Mouse (Mus musculus) lung, embryonic 14.5 days (tissue): ENCODE measurements at regions not wholly inside any gene's neighbourhood (a gene's known extent, or its start where the extent isn't known, plus 50 kb on each side); places are given as distances from the start of the nearest gene placed in this dataset.

Experiments
- ATAC-seq: fragments of 200-750 bp; cut with Nextera tagmentation; 2 replicates; pipeline ENCODE4 v1.8.0; 2017; ENCODE audit warnings: mild to moderate bottlenecking, moderate TSS enrichment, moderate library complexity; ENCODE audit not compliant: insufficient read depth
- DNase-seq: peaks from one replicate; pipeline ENCODE4 v3.0.0-alpha.2; 2015
- H3K27ac ChIP-seq: fragments of 300-500 bp; sonication (generic); 2 replicates; pipeline ENCODE4 v1.5.1; 2014; ENCODE audit warnings: low read depth, mild to moderate bottlenecking, moderate library complexity
- H3K27me3 ChIP-seq: fragments of 300-500 bp; sonication (generic); 2 replicates; pipeline ENCODE4 v1.6.1; 2014; ENCODE audit warnings: low read length, control low read depth; ENCODE audit not compliant: insufficient read depth
- H3K36me3 ChIP-seq: fragments of 300-500 bp; sonication (generic); 2 replicates; pipeline ENCODE4 v1.6.1; 2014; ENCODE audit warnings: control low read depth; ENCODE audit not compliant: insufficient read depth
- H3K4me1 ChIP-seq: fragments of 300-500 bp; sonication (generic); 2 replicates; pipeline ENCODE4 v1.6.1; 2014; ENCODE audit warnings: antibody characterized with exemption, control low read depth; ENCODE audit not compliant: insufficient read depth
- H3K4me2 ChIP-seq: fragments of 300-500 bp; sonication (generic); 2 replicates; pipeline ENCODE4 v1.6.1; 2014; ENCODE audit warnings: mild to moderate bottlenecking
- H3K4me3 ChIP-seq: fragments of 300-500 bp; sonication (generic); 2 replicates; pipeline ENCODE4 v1.5.1; 2014; ENCODE audit warnings: low read depth, low read length
- H3K9ac ChIP-seq: fragments of 300-500 bp; sonication (generic); 2 replicates; pipeline ENCODE4 v1.6.1; 2014
- H3K9me3 ChIP-seq: fragments of 300-500 bp; sonication (generic); 2 replicates; pipeline ENCODE4 v1.6.1; 2016; ENCODE audit warnings: low read depth, low read length, control low read depth
- CTCF ChIP-seq: IDR thresholded peaks from 2 replicates; pipeline ENCODE4 v1.5.1; 2016; ENCODE audit warnings: antibody characterized with exemption, low read depth
- WGBS: fragments of 180-500 bp; shearing (Covaris S2); extraction: QIAGEN DNeasy Blood & Tissue Kit; methylation state at CpG from one replicate; pipeline ENCODE4 v1.1.7; 2014; 5-methylcytosine and 5-hydroxymethylcytosine counted together

DNA sequence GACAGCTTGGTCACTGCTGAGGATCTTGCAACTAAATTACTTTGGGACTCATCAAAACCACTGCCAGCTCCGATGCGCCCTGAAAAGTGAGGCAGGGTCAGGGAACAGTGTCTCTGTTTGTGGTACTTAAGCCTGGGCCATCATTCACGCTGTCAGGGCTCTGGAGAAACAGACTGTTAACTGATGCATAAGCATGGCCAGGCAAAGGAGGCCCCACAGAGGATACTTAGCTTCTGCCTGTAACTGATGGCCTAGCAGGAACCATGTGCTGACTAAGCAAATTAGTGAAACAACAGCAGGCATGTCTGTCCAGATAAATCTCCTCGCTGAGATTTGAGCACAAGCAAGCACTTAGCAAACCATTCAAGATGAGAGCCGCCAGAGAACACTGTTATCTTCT, 440.1 kb downstream of the Fut8 start:
- 18% methylated on average over 5 of the region's 5 CpGs for WGBS
- H3K9me3 ChIP-seq, result no peaks in the 10 kb centered on the region
- TF ChIP-seq CTCF, result no peak
- H3K27ac ChIP-seq, result no peak overlapping the region
- H3K27me3 ChIP-seq, result no peaks in the 10 kb centered on the region
- DNase-seq (peak; percentile 32), ATAC-seq (peak; percentile 70)
- no peaks in the 10 kb centered on the region for H3K4me1 ChIP-seq
- no peak overlapping the region for H3K4me2 ChIP-seq
- no peak overlapping the region for H3K9ac ChIP-seq
- no peak overlapping the region for H3K4me3 ChIP-seq
- no peaks in the 10 kb centered on the region for H3K36me3 ChIP-seq

- H3K9me3 ChIP-seq, result no peaks in the 10 kb centered on the region
- no peaks in the 10 kb centered on the region for H3K36me3 ChIP-seq
- TF ChIP-seq CTCF, result no peak
- WGBS, result 62% methylated on average over 6 of the region's 6 CpGs
- ATAC-seq, result no peak
- H3K4me3 ChIP-seq, result no peak overlapping the region
- H3K4me2 ChIP-seq, result no peak overlapping the region
- H3K9ac ChIP-seq, result no peak overlapping the region
- H3K27ac ChIP-seq, result no peak overlapping the region
- H3K4me1 ChIP-seq, result no peaks in the 10 kb centered on the region
- H3K27me3 ChIP-seq, result no peaks in the 10 kb centered on the region
- no peak for DNase-seq
Measured at GRCm38 (mm10) chr12:77694101-77694500, 456.2 kb downstream of the Fut8 start.

DNA sequence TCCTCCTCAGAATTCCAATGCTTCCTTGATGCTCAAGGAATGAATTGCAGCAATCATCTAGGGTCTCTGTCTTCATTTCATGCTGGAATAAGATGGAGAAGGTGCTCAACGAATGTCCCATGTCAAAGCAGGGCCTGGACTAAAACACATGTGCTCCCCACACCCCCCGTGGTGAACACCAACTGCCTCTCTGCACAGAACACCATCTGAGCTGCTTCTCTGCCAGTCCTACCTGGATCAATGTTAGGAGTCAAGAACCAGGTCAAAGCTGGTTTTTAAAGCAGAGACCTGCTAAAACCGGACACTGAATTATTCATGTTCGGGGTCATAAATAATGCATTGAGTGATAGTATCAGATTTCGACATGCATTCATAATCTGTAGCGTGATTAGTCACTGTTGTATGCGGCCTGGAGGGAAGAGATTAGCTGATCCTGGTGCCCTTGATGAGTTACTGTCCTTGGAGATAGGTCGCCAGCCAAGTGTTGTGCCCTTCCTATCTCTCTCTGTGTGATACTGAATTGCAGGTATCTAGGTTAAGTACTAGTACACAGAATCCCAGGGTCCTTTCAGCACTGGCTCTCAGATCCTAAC, 458.2 kb downstream of the Fut8 start:
- no peak overlapping the region for H3K27ac ChIP-seq
- H3K9ac ChIP-seq, result no peak overlapping the region
- H3K9me3 ChIP-seq, result no peaks in the 10 kb centered on the region
- DNase-seq (no peak), ATAC-seq (no peak)
- 73% methylated on average over 8 of the region's 8 CpGs for WGBS
- no peak for TF ChIP-seq CTCF
- H3K4me3 ChIP-seq, result no peak overlapping the region
- no peaks in the 10 kb centered on the region for H3K27me3 ChIP-seq
- H3K4me2 ChIP-seq, result no peak overlapping the region
- no peaks in the 10 kb centered on the region for H3K4me1 ChIP-seq
- no peaks in the 10 kb centered on the region for H3K36me3 ChIP-seq

- H3K4me3 ChIP-seq, result no peak overlapping the region
- TF ChIP-seq CTCF, result no peak
- no peak overlapping the region for H3K9ac ChIP-seq
- H3K9me3 ChIP-seq, result no peaks in the 10 kb centered on the region
- 79% methylated on average over 4 of the region's 4 CpGs for WGBS
- no peak overlapping the region for H3K27ac ChIP-seq
- H3K4me2 ChIP-seq, result no peak overlapping the region
- no peaks in the 10 kb centered on the region for H3K27me3 ChIP-seq
- no peaks in the 10 kb centered on the region for H3K4me1 ChIP-seq
- no peaks in the 10 kb centered on the region for H3K36me3 ChIP-seq
- DNase-seq, result no peak
- ATAC-seq, result no peak
Measured at GRCm38 (mm10) chr12:77696662-77697061, 458.7 kb downstream of the Fut8 start.

DNA sequence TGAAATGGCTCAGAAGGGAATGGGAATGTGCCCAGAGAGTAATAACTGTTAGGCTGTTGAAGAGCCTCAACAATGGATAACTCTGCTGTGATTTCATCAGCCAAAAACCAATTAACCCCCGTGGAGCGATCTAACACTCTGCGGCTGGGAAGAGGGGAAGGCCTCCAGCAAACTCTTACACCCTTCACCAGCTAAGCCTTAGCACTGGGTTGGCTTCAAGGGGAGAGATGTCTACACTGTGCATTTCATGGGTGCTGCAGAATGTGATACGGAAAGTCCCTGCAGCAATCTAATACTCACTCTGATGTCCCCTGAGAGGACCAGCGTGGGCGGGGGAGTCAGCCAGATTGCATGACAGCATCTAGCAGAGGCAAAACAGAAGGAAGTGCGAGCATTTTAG, 460.2 kb downstream of the Fut8 start:
- Histone ChIP-seq H3K9ac (no peak overlapping the region), H3K4me1 (no peaks in the 10 kb centered on the region), H3K9me3 (no peaks in the 10 kb centered on the region), H3K36me3 (no peaks in the 10 kb centered on the region), H3K27me3 (no peaks in the 10 kb centered on the region), H3K27ac (no peak overlapping the region), H3K4me2 (no peak overlapping the region), H3K4me3 (no peak overlapping the region)
- DNase-seq, result no peak
- TF ChIP-seq CTCF, result no peak
- WGBS, result 74% methylated on average over 7 of the region's 7 CpGs
- ATAC-seq, result no peak

DNA sequence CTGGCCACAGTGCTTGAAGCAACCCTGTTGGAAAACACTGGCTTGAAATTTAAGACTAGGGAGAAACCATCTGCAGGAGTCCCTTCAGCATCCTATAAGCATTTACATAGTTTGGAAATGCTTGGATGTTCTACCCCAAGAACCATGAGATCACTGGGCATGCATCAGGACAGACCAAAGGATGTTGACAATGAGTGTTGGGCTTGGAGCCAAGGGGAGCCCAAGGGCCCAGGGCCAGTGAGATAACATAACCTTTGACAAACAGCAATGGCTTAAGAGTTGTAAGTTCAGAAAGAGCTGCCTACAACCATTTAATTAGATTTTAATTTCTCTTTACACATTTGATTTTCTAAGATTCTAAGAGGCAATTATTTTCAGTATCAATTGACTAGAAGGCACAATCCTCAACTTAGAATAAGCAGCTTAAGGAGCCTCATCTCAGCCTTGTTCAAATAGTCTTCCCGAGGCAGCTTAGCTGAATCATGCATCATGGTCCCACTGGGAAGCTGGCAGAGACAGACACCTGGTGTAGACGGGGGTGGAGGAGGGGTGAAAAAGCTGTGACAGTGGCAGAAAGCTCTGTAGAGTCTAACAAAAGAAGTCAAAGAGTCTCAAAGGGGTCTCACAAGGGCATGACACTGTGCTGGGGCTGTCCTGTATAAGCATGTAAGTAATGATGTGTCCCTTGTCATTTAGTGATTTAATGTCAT, 462.1 kb downstream of the Fut8 start:
- TF ChIP-seq CTCF, result no peak
- H3K4me1 ChIP-seq, result no peaks in the 10 kb centered on the region
- no peak overlapping the region for H3K9ac ChIP-seq
- H3K9me3 ChIP-seq, result no peaks in the 10 kb centered on the region
- no peaks in the 10 kb centered on the region for H3K27me3 ChIP-seq
- WGBS, result 27% methylated on average over 2 of the region's 2 CpGs
- no peak overlapping the region for H3K4me2 ChIP-seq
- ATAC-seq (no peak), DNase-seq (peak; percentile 4)
- H3K36me3 ChIP-seq, result no peaks in the 10 kb centered on the region
- H3K4me3 ChIP-seq, result no peak overlapping the region
- H3K27ac ChIP-seq, result no peak overlapping the region

DNA sequence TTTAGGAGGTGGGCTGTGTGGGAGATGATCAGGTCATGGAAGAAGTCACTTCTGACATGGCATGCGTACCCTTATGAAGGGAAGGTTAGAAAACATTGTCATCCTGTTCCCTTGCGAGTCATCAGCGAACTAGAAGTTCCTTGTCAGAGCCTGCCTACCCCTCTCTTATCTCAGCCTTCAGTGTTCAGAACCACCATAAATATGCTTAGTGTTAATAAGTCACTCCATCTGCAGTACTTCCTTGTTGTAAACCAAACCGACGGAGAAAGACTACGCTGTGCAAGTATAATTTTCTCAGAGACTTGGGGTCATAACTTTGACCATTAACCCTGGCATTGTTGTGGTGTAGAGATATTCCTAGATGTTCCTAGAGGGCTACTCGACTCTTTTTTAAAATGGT, 477.6 kb downstream of the Fut8 start:
- Histone ChIP-seq H3K27ac (no peak overlapping the region), H3K27me3 (no peaks in the 10 kb centered on the region), H3K36me3 (no peaks in the 10 kb centered on the region), H3K4me3 (no peak overlapping the region), H3K9ac (no peak overlapping the region), H3K4me2 (no peak overlapping the region), H3K4me1 (no peaks in the 10 kb centered on the region), H3K9me3 (no peaks in the 10 kb centered on the region)
- ATAC-seq (no peak), DNase-seq (no peak)
- no peak for TF ChIP-seq CTCF
- 60% methylated on average over 7 of the region's 7 CpGs for WGBS
